In genomic region chr1:180283813-180284768, GRCm38 (mm10) we compare ENCODE assay signal across 7 mouse cellular contexts. TPM values are rescaled to one million over a fixed set of nuclear protein-coding genes. Genes with fewer than 3 reads are reported as not detected.
DNase-seq lines count a peak whose midpoint lies in the region; ATAC-seq and TF ChIP-seq lines count a peak whose summit lies in the region.

No protein-coding gene starts in this region.

- peak; percentile 74 for ATAC-seq in embryonic facial prominence, embryonic 14.5 days (ENCODE audit: low read depth)
- ATAC-seq in activated CD4-positive, CD25-positive, alpha-beta regulatory T cell, adult 4 months, result no peak

- peak; percentile 42 for DNase-seq in ovary, postnatal 36 days (ENCODE audit: low spot score)
- no peak for DNase-seq in ovary, adult 18-20 months (ENCODE audit: low spot score)
- peak; percentile 89 for DNase-seq in embryonic facial prominence, embryonic 14.5 days (ENCODE audit: low spot score)
- DNase-seq in kidney, adult 2 months, result peak; percentile 71
- peak; percentile 52 for DNase-seq in neural tube, embryonic 10.5 days (ENCODE audit: extremely low spot score, low spot score)
- no peak for DNase-seq in right cerebral cortex, postnatal 4 days

- WGBS in embryonic facial prominence, embryonic 14.5 days, result 15% methylated on average over 15 of the region's 16 CpGs
- WGBS in kidney, adult 2 months, result 38% methylated on average over 16 of the region's 16 CpGs

- H3K4me2 ChIP-seq in embryonic facial prominence, embryonic 14.5 days (ENCODE audit: low read depth, low read length), result peak overlapping the region; percentile 22; the same call in 1 of the 2 replicates

- no peaks in the 10 kb centered on the region for H3K27me3 ChIP-seq in embryonic facial prominence, embryonic 14.5 days (replicated peaks; ENCODE audit: control insufficient read depth, insufficient read depth, low read length)
- no peaks in the 10 kb centered on the region for H3K27me3 ChIP-seq in kidney, adult 2 months (replicated peaks; ENCODE audit: control insufficient read depth, insufficient read depth, low read length)

- H3K9ac ChIP-seq in embryonic facial prominence, embryonic 14.5 days (ENCODE audit: low read depth, low read length), result 0 out of 2 replicates have a peak overlapping the region, but pooled peaks have one; percentile 11

- H3K4me1 ChIP-seq in embryonic facial prominence, embryonic 14.5 days (ENCODE audit: control insufficient read depth, insufficient read depth, low read length), result peaks cover 23% of the 10 kb centered on the region
- peaks cover 19% of the 10 kb centered on the region for H3K4me1 ChIP-seq in kidney, adult 2 months (ENCODE audit: control insufficient read depth, insufficient read depth, low read length)

- H3K36me3 ChIP-seq in embryonic facial prominence, embryonic 14.5 days (ENCODE audit: control insufficient read depth, insufficient read depth, low read length), result no peaks in the 10 kb centered on the region
- no peaks in the 10 kb centered on the region for H3K36me3 ChIP-seq in kidney, adult 2 months (ENCODE audit: control insufficient read depth, insufficient read depth, low read length)

- TF ChIP-seq CTCF in kidney, adult 2 months (conservative IDR thresholded peaks at IDR 0.05; ENCODE audit: insufficient read depth, insufficient read length, low read depth, low read length), result no peak; the same call in 1 of the 2 replicates

- TF ChIP-seq POLR2A in kidney, adult 2 months (IDR thresholded peaks at IDR 0.05; ENCODE audit: low read depth, low read length), result no peak

- no peaks in the 10 kb centered on the region for H3K9me3 ChIP-seq in embryonic facial prominence, embryonic 14.5 days (ENCODE audit: control insufficient read depth, low read length)

- H3K4me3 ChIP-seq in embryonic facial prominence, embryonic 14.5 days (ENCODE audit: low read depth, low read length), result no peak overlapping the region
- H3K4me3 ChIP-seq in kidney, adult 2 months (ENCODE audit: insufficient read depth, low read depth, low read length), result no peak overlapping the region

- peak overlapping the region; percentile 28; the same call in 1 of the 2 replicates for H3K27ac ChIP-seq in embryonic facial prominence, embryonic 14.5 days (replicated peaks; ENCODE audit: low read depth, low read length)
- H3K27ac ChIP-seq in kidney, adult 2 months (ENCODE audit: insufficient read depth, low read depth, low read length), result peak overlapping the region; percentile 84

RNA-seq across cellular contexts. Expression of gene Psen2, which starts 20.9 kb away (rescaled TPM):
- 18.8 and 19.6 TPM in 2 replicates for polyA plus RNA-seq in embryonic facial prominence, embryonic 14.5 days (2014; fragmentation: Nextera tagmentation; extraction: Ambion mirVana)
- 41.3 and 44.6 TPM in 2 replicates for polyA plus RNA-seq in kidney, adult 2 months (2012; rRNA removed)
- polyA plus RNA-seq in activated CD4-positive, CD25-positive, alpha-beta regulatory T cell, adult 4 months (2017; shearing (Covaris generic)), result 100 to 1,000 TPM; 109 to 116 TPM

RNA-seq across cellular contexts. Expression of gene Itpkb, which starts 46.2 kb away (rescaled TPM):
- 7.4 and 7.6 TPM in 2 replicates for polyA plus RNA-seq in embryonic facial prominence, embryonic 14.5 days (2014; fragmentation: Nextera tagmentation; extraction: Ambion mirVana)
- 14.1 and 14.9 TPM in 2 replicates for polyA plus RNA-seq in kidney, adult 2 months (2012; rRNA removed)
- polyA plus RNA-seq in activated CD4-positive, CD25-positive, alpha-beta regulatory T cell, adult 4 months (2017; shearing (Covaris generic)), result 10 to 100 TPM; 29.8 to 38.2 TPM

Comparison
In these comparisons a context has a peak if more than half of its experiments do, and no peak if none do; other contexts are left out.
1. DNase-seq: peak in ovary, postnatal 36 days (single experiment), embryonic facial prominence, embryonic 14.5 days (single experiment), kidney, adult 2 months (single experiment) and neural tube, embryonic 10.5 days (single experiment); none in ovary, adult 18-20 months (single experiment) and right cerebral cortex, postnatal 4 days (single experiment).